Mouse (Mus musculus): ENCODE results near the gene Rgs8. TPM values are rescaled to one million over a fixed set of nuclear protein-coding genes. Genes with fewer than 3 reads are reported as not detected.
A peak's percentile ranks its signal among the peaks of the same experiment; 100 is the strongest.

The Rgs8 gene
- total RNA-seq, 4 experiments from 2014 or later, result 52.3 to 76.3 (median 59.5) TPM

- DNase-seq (ENCODE audit: low spot score in 2 of 2), result no peak
Measured at GRCm38 (mm10) chr1:153673900-153674299, 21.1 kb downstream of the Rgs8 start.

GRCm38 (mm10) chr1:153675591-153675990 lies 22.8 kb downstream of the Rgs8 start:
- no peak for DNase-seq (ENCODE audit: low spot score in 2 of 2)

GRCm38 (mm10) chr1:153677635-153678034 lies 24.8 kb downstream of the Rgs8 start:
- no peak for DNase-seq (ENCODE audit: low spot score in 2 of 2)

DNA sequence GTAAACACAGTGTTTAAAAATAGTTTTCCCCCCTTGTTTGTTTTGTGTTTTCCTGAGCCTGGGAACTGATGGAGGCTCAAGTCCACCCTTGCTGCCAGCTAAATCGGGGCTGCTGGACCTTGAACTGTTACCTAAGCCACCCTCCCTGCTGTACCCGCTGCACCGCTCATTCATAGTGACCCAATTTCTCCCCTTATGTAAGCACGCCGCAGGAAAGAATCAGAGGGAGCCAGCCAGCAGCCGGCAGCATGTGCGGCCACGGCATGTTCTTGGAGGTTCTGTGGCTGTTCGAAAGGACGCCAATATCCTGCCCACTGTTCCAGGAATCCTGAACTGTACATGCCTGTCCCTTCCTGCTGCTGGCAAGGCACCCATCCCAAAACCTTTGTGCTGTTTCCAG lies 26.3 kb downstream of the Rgs8 start:
- peak; percentile 74 to 75 for DNase-seq (ENCODE audit: low spot score in 2 of 2)

DNA sequence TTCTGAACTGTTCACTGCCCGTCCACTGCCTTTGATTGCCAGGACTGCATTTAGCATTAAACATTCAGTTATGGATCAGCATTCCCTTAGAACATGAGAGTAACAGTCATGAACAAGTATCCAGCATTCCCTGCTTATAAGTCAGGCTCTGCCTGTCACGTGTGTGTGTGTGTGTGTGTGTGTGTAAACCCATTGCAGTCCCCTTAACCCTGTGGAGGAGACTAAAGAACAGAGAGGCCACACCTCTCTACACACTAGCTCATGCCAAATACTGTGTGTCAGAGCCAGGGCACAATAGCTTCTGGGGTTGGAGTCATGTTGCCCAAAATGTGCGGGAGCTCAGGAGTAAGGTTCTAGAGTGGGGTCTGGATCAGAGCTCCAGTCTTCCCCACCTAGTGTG lies 26.8 kb downstream of the Rgs8 start:
- DNase-seq (ENCODE audit: low spot score in 2 of 2), result no peak

GRCm38 (mm10) chr1:153680363-153680762 lies 27.5 kb downstream of the Rgs8 start:
- DNase-seq (ENCODE audit: low spot score in 2 of 2), result no peak

GRCm38 (mm10) chr1:153681036-153681435 lies 28.2 kb downstream of the Rgs8 start:
- no peak for DNase-seq (ENCODE audit: low spot score in 2 of 2)

DNA sequence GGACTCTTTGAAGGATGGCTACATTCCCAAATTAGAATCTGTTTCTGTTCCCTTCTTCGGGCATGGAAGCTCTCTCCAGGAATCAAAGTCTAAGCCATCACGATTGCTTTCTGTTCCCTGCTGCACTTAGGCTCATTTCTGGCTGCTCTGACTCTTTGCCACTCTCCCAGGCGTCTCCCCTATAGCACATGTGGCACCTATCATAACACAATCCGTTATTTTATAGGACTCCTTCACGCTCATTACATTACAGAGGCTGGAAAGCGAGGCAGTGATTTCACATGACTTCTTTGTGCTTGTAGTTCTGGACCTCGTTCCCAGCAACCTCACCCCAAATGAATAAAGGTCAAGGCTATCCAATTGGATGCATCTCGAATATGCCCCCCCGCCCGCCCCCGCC lies 30.4 kb downstream of the Rgs8 start:
- no peak for DNase-seq (ENCODE audit: low spot score in 2 of 2)

GRCm38 (mm10) chr1:153685630-153686029 lies 32.8 kb downstream of the Rgs8 start:
- DNase-seq (ENCODE audit: low spot score in 2 of 2), result no peak

- DNase-seq (ENCODE audit: low spot score in 2 of 2), result no peak
Measured at GRCm38 (mm10) chr1:153692526-153692925, 39.7 kb downstream of the Rgs8 start.

- DNase-seq (ENCODE audit: low spot score in 2 of 2), result no peak
Measured at GRCm38 (mm10) chr1:153694372-153695120, 41.7 kb downstream of the Rgs8 start.

- DNase-seq (ENCODE audit: low spot score in 2 of 2), result no peak
Measured at GRCm38 (mm10) chr1:153695398-153695797, 42.6 kb downstream of the Rgs8 start.

DNA sequence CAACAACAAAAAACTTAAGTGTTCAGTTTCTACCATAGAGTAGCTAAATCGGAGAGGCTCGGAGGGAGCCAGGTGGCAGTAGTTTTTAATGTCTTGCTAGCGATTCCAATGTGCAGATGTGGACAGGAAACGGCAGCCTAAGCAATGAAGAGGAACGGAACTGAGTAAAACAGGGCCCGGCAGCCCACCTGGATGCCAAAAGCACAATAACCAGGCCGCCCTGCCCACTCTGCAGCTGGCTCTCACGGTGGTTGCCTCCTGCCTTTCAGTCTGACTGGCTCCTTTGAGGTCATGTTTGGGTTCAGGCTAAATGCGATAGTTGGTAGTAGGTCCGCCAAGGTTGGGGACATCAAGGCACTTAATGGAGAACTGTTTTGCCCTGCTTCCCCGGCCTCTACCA lies 43.3 kb downstream of the Rgs8 start:
- no peak for DNase-seq (ENCODE audit: low spot score in 2 of 2)

GRCm38 (mm10) chr1:153696541-153696940 lies 43.7 kb downstream of the Rgs8 start:
- no peak for DNase-seq (ENCODE audit: low spot score in 2 of 2)

DNA sequence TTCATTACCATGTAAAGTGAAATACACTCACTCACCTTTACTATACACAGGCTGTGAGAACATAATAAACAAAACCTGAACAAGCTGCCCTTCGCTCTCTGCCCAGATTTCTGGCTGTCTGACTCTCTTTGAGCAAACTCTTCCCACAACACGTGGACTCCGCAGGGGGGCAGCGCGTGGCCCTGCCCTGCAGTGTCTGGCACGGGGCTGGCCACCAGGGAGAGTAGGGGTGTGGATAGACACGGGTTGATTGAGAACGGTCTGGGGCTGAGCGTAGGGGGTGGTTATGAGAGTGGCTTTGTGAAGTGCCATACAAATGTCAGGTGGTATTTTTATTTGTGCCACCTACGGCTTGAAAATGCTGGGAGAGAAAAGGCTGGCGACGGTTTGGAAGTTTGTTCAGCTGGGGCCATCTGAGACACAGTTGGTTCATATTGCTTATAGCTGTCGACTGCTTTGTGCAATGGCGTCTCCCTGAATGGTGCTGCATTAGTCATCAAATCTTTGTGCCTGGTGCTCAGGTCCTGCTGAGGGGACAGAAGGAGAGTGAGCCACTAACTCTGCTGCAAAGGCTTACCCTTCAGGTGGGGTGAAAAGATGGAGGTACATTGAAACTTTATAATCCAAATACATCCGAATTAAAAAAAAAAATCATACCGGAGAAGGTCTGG lies 44.9 kb downstream of the Rgs8 start:
- DNase-seq (ENCODE audit: low spot score in 2 of 2), result no peak

- DNase-seq (ENCODE audit: low spot score in 2 of 2), result no peak
Measured at GRCm38 (mm10) chr1:153698311-153699084, 45.7 kb downstream of the Rgs8 start.

GRCm38 (mm10) chr1:153700448-153701063 lies 47.7 kb downstream of the Rgs8 start:
- no peak for DNase-seq (ENCODE audit: low spot score in 2 of 2)

DNA sequence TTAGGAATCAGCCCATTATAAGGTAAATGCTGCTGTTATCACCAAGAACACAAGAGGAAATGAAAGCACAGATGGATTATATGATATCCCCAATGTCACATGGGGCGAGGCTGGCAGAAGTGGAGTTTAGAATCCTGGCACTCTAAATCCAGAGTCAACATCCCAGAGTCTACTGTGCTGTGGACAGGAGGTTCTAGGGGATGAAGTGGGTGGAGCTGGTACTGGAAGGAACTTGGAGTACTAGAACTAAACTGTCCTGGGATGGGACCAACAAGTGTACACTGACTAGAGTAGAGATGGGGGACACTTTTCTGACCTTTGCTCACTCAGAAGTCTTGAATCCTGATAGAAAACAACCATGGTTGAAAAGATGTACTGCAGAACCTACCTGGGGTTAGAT lies 48.6 kb downstream of the Rgs8 start:
- no peak for DNase-seq (ENCODE audit: low spot score in 2 of 2)

DNA sequence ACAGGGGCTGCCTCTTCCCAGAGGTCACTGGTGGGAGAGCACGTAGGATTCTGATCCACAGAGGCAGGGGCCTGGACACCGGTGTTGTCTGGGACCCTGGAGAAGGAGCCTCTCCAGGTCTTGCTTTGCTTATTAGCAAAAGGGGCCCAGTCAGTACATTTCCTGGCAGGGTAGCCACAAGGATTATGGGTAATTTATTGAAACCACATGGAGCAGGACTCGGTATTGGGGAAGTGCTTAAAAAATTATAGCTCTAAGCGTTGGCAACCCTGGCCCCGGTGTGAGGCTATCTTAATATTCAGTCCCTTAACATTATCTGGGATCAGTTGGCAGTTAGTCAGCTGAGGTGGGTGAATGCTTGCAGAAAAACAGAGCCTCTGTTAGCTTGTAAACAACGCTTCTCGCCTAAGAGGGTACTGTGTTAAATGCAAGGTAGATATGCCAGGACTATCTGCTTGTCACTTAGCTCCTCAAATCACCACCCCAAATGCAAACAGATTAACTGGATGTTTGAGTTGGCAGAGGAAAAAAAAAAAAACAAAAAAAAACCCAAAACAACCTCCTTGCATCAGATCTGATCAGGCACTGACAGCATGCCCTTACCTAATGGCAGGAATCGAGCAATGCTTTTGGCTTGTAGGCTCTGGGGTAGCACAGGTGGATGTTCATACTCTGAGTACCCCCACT lies 49.5 kb downstream of the Rgs8 start:
- no peak for DNase-seq (ENCODE audit: low spot score in 2 of 2)

GRCm38 (mm10) chr1:153702853-153703410 lies 50.1 kb downstream of the Rgs8 start:
- DNase-seq (ENCODE audit: low spot score in 2 of 2), result no peak

DNA sequence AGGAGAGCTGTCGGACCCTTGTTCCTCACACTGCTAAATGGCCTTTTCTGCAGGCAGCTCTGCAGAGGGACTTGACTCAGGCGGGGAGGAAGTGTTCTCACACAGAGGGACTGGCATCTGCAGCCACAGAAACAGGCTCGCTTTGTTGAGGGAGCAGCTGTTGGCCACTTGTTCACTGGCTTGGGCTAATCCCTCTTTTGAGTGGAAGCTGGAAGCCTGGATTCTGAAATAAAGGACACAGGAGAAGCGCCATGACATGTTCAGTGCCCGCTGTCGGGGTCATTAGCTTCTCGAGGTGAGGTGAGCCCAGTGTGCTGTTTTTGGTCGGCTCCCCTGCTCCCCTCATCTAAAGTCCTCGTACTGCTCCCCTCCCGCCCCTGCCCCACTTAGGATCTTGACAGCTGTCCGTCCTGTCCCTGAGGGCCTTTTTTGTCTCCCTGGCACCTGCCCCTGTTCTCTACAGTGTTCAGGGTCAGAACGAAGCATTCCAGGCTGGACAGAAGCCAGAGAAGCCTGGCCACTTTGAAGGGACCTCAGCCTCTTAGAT lies 50.7 kb downstream of the Rgs8 start:
- peak; percentile 72 for DNase-seq (ENCODE audit: low spot score in 2 of 2)
